Mouse (Mus musculus) T-helper 2 cell (primary cell): Measurements from ENCODE around the gene Rasa3.

Experiments used
- in situ Hi-C: fragments of 300-600 bp; cut with MboI, MseI; formaldehyde crosslinking; loops from one replicate; pipeline ENCODE4 v1.15.1; 2025; ENCODE audit warnings: high pct_unique_total_duplicates

The Rasa3 gene

DNA sequence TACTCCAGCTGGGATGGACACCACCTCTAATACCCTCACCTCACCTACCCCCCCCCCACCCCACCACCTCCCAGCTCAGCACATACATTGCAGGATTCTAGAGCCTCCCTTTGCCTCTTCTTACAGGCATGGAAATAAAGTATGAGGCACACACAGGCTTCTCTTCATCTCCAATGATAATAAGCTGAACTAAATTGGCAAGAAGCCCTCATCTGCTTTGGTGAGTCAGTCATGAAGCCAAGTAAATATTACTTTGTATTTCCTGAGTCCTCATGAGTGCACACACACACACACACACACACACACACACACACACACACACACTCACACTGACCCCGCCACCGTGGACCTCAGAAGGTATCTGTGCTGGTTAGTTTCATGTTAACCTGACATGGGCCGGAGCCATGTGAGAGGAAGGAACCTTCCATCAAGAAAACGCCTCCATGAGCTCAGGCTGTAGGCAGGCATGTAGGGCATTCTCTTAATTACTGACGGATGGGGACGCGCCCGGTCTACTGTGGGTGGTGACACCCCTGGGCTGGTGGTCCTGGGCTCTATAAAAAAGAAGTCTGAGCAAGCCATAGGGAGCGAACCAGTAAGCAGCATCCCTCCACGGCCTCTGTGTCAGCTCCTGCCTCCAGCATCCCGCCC, 26.7 kb downstream of the Rasa3 start:
- in situ Hi-C loops = loop anchor here (10.0 kb wide), 2 partner anchors 46 to 1084 kb away; no protein-coding TSS in a partner anchor

DNA sequence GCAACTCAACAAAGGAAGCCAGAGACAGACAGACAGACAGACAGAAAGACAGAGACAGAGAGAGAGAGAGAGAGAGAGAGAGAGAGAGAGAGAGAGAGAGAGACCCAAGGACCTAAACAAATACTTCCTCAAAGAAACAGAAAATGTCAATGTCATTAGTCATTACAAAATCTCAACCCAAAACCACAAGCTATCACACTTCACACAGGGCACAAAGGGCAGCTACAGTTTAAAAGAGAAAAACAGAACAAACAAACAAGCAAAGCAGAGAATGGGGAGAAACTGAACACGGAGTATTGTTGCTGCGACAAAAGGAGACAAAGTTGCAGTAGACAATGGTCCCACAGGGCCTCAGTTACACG, 28.3 kb downstream of the Rasa3 start:
- in situ Hi-C loops = no loop called here

DNA sequence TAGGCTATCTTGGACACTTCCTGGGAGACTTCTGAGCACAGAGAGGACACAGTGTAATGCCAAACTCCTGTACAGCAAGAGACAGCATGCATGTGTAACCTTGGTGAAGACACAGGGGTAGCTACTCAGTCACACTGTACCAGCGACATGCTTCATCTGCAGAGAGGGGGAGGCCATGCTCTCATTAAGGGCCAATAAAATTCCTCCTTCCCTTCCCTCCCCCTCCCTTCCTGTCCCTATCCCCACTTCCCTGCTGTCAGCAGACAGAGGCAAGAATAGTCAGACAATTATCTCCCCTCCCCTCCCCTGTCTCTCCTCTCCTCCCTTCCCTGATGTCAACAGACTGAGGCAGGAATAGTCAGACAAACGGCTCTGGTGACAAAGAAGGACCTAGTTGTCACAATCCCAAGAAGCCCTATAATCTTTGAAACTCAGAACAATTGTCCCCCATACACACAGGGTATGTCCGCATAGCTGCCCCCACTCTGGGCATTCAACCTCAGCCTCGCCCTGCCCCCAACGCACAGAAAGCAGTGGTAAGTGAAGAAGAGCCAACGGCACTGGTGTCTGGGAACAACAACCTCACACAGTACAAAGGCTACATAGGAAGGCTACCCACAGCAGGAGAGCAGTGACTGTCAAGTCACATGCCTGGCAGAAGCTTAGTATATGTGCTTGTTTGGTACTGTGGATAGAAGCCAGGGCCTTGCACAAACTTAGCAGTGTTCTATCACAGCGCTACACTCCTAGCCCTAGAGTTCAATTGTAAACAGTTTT, 28.8 kb downstream of the Rasa3 start:
- in situ Hi-C loops = no loop called here

DNA sequence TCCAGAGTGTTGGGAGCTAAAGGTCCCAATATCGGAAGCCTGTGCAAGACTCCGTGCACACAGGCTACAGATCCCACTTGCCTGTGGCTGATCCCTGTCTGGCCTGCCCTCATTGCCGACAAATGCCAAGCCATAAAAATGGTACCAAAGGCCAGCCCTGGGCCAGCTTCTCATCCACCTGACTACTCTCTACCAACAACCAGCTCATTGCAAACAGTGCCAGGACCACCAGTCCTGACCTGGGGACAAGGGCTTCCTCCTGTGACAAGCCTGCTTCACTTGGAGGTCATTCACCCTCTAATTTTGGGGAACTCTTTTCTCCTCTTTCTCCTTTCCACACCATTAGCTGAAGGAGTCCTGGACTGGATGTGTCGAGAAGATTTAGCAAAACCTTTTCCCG, 29.8 kb downstream of the Rasa3 start:
- in situ Hi-C loops = no loop called here

DNA sequence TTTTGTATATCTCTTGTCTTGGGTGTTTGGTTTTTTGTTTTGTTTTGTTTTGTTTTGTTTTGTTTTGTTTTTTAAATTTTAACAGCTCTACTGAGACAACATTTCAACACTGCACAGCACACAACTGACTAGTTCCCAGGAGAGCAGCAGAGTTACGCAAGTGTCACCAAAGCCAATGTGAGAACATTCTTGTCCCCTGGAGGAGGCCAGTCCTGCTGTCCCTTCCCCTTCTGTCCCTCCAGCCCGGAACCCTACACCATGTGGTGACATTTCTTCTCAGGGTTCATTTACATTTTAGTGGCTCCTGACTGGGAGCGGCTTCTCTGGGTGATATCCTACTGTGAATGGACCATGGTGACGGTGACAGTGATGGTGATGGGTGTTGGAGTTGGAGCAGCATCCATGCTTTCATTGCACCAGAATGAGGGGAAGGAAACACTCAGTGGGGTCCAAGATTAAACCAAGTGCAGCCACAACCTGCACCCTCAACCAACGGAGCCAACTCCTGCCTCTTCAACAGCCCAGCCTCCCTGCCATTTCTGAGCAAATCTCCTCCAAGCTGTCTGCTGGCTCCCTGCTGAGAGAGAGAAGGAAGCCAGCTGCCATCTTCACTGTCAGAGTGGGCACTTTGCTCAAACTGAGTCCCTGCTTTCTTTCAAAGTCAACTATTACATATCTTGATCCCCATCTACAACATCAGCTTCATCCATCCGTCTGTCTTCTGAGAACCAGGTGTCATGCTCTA, 32.3 kb downstream of the Rasa3 start:
- in situ Hi-C loops = no loop called here

DNA sequence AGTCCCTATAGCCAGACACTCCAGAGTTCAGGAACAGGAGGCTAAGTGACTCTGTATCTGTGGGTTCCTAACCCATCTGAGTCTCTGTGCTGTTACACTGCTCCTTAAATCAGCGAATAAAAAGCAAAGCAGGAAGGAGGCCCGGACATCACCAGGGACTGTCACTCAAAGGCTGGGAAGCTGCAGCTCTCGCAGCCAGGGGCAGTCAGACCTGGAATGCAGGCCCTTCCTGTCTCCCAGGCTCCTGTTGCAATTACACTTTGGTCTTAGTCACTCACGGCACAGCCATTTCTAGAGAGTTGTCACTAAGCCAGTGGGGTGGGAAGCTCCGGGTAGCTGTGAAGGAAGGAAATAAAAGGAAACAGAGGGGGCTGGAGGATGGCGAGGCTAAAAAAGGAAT, 33.2 kb downstream of the Rasa3 start:
- in situ Hi-C loops = no loop called here

DNA sequence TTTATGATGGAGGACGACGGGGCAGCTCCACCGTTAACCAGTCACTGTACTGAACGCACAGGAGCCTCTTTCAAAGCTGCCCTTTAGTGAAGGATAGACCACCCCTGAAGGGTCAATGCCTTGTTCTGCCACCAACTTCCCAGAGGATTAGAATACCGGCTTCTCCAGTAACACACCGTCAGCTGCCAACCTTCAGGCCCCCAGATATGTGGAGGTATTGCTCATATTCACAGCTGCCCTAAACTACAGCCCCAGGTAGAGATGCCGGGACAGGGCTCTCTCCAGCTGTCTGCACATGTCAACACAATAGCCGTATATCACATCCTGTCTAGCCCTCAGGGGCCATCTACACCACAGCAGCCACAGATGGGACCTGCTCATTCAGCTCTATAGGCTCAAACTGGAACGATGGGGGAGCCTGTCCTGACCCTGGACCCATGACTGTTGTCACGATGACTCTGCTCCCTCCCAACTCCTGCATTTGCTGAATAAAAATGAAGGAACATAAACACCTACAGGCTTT, 34.7 kb downstream of the Rasa3 start:
- in situ Hi-C loops = no loop called here

DNA sequence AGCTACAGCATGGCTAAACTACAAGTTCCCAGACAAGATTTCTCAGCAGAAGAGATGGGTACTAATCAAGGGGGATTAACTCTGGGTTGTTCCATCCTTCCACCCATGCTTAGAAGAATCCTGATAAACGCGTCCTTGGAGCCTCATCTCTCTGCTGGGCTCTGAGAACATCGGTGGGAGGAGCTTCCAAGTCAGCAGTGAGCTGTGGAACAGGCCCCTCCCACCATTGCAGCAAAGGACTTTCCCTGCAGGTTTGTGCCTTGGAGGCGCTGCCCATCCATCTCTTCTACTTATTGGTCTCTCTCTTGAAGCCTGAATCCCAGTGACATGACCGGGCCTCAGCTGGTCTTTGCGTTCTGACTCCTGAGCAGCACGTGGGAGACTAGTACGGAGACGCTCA, 36.2 kb downstream of the Rasa3 start:
- in situ Hi-C loops = no loop called here

DNA sequence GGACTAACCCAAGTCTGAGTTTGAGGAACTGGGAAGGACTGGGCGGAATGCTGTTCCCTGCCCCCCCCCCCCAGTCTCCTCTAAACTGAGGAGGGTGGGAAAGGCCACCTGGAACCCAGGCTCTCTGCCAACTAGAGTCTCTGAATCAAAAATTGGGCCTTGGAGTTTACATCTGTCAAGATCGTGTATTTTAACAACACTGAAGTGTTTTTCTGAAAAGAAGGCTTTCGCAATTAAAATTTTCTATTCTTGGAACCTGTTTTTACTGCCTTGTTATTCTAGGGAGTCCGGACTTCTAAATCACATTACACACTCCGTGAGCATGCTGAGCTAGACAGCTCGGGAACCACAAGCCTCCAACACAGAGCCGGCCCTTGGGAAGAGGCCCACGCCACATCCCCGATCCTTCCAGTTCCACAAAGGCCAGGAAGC, 36.9 kb downstream of the Rasa3 start:
- in situ Hi-C loops = no loop called here

DNA sequence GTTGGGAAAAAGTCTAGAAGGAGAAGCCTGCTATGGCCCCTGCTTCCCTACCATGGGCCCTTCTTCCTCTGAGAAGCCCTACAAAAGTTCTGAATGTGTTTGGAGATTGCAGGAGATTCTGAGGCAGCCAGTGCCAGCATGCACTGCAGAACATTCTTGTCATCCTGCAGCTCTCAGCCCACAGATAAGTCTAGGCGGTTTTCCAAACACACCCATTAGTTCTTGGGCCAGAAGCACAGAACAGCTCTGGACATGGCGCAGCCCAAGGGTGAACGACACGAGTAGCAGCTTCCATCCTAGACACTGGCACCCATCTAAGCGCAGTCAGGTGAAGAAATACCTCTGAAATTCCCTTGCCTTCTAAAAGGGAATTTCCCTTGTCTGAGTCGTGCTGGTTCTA, 44.3 kb downstream of the Rasa3 start:
- in situ Hi-C loops = no loop called here

DNA sequence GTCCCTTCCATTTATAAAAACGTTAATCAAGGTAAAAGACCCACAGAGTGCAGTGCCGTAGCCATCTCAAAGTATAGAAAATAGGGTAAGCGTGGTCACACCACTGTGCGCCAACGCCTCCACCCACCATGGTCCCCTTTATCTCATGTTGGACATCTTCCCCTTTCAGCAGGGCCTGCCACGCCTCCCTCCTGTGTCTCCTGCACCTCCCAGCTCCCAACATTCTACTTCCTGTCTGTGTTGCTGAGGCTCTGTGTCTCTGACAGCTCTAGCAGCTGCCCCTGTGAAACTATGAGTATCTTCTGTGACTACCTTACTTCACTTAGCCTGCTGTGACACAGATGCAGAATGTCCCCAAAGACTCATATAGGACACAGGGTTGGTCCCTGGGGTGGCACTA, 45.1 kb downstream of the Rasa3 start:
- in situ Hi-C loops = no loop called here

DNA sequence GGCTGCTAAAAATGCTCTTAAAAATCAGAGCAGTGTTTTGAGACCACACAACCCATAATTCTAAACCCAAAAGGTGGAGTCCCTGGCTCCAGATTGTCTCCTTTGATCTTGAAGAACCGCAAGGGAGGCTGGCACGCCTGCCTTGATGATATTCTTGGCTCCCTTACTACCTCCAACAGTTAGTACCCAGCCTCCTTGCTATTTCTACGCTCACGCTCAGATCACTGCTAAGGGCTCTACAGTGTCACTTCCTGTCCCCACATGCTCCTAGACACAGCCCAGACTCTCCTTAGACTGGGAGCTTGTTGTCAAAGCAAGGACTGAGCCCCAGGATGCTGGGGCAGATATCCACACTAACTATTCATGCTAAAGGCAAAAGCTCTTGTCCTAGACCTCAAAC, 46.6 kb downstream of the Rasa3 start:
- in situ Hi-C loops = no loop called here

DNA sequence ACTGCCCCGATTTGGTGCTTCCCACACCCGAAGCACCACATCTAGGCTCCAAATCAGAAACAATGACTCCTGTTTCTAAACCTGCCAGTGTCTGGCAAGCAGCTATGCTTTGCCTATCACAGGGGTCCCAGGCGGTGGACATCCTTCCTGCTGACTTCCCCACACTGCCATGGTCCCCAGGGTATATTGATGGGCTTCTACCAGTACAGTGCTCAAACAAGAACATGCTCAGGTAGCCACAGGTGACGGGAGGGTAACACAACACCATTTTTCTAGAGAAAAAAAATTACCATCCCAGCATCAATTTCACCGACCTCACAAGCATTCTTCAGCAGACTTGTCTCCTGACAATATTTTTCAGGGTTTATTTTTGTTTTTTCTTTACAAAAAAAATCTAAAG, 47.2 kb downstream of the Rasa3 start:
- in situ Hi-C loops = no loop called here

DNA sequence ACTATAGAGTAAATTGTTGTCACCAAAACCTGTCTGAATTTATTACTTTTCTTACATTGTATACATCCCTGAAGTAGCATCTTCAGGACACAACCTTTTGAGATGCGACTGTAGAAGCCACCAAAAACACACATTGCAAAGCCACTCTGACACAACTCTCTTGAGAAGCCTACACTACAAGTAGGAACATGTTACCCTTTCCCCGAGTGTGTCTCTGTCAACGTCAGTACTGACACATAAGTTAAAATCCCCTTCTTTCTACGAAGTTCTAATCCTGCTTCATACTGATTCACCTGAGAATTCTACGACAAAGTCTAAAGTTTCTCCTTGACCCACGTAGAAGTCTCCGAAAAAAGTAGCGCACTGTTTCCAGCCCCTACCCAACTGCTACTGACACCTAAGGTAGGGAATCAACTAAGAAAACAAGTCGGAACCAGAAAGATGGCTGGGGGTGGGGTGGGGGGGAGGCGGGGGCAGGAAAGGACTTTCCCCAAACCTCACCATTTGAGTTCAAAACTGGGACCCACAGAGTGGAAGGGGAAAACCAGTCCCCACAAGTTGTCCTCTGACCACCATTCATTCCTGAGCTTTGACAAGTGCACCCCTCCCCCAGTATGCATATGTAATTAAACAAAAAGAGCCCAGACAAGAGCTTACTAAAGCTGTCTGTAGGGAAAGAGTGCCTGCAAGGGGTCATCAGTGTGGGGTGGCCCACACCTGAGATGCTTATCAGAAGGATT, 47.9 kb downstream of the Rasa3 start:
- in situ Hi-C loops = no loop called here

DNA sequence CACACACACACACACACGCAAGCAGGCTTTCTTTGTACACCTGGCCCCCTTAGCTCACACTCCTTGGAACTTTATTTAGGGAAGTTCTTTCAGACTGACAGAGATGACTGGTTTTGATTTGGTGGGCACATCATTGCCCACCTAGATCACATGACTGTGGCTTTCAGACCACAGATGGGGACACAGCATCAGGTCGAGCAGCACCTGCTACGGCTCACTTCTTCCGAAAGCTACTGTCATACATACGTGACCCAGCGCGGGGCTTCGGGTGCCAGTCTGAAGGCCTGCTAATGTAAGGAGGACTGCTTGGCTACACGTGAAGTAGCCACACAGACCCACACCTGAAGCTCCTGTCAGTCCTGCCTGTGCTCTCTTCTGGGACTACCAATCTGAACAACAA, 49.3 kb downstream of the Rasa3 start:
- in situ Hi-C loops = no loop called here

DNA sequence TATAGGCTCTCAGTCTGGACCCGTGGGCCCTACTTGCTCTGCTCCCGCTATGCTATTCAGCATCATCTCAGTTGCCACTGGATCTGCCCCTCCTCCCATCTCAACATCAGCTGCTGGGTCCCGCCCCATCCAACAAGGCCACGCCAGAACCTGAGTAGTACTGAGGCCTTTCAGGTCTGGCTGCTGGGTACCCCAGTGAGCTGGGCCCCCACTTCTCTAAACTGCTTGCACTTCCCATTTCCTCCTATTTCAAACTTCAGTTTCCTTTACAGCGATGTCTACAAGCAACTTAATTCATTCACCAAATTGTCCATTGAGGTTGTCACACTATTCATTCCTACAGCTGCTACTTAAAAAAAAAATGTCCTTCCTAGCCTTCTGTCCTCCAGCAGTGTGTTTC, 49.8 kb downstream of the Rasa3 start:
- in situ Hi-C loops = no loop called here

DNA sequence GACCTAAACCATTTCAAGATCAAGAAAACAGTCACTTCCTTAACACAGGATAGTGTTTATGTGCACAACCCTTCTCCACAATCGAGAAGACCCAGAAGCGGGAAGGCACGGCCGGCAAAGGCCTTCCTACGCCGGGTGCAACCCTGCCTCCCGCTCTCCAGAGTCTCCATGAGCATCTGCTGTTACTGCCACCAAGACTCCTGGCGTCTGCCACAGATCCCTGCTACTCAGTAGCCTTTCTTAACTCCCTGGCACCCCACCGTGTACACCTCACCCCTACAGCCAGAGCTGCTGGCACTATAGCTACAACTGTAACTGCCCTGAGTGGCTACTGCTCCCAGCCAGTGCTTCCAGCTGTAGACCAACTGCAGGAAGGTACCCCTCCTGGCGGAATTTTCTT, 51.3 kb downstream of the Rasa3 start:
- in situ Hi-C loops = no loop called here

DNA sequence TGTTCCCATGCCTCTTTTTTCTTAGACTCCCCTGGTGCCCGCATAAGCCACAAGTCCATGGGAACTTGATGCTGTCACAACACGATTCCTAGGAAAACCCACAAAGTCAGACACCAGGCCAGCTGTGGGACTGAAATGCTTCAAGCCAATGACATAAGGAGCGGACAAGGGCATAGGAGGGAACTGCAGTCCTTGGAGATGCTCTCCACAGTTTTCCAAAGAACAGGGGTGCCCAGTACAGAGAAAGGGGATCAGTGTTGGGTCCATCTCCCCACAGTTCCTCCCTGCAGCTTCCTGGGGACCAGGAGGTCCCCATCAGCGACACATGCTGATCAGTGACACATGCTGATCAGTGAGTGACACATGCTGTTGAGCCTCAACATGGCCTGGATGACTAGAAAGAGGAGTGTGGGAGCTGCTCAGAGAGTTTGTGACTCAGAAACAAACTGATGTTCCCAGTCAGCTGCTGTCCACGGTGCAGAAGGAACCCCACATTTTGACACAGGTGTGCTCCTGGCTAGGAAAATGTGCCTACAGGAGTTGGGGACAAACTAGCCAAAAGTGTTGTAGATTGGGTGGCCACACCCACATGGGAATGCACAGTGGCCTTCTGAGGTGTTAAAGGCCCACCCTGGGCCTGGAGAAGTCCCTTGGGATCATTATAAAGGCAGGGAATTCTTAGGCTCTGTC, 52.0 kb downstream of the Rasa3 start:
- in situ Hi-C loops = no loop called here

DNA sequence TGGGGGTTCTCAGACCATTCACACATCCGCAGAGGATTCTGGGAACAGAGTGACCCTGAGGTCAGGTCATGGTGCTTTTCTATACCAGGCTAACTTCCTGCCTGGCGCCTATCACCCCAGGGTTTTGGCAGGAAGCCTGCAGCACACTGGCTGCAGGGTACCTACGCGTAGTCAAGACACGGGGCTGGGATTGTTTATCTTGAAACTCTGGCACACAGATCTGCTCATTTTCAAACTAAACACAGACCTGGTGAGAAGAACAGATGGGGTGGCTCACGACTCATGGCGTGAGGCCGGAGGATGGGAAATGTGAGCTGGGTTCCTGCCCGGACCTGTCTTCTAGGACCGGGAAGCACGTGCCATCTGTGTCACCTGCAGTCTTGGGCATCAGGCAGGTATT, 52.5 kb downstream of the Rasa3 start:
- in situ Hi-C loops = no loop called here

DNA sequence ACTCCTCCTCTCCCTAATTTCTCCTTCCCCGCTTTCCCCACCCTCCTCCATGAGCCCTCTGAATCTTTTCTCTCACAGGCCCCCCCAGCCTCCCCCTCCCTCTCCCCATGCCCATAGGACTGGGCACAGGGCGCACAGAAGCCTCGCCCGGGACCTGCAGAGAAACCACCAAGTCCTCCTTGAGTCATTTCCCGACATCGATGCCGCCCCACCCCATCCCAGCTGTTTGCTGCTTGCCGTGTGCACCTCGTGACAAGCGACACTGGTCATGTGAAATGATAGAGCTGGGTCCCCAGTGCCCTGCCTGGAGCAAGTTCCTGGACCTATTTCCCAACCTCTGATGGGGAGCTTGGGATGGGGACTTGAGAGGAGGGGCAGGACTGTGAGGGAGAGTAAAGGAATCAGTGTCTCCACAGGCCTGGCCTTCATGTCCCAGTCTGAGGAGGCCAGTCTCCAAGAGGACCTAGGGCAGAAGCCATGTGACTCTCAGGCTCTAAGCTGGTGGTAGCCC, 53.4 kb downstream of the Rasa3 start:
- in situ Hi-C loops = no loop called here
